Mouse (Mus musculus): ENCODE results near the gene Prdm11.

GRCm38 (mm10) chr2:93047036-93047435 lies 1.1 kb upstream of the Prdm11 start:
- no peak for TF ChIP-seq CTCF (IDR thresholded peaks at IDR 0.05; ENCODE audit: low read depth, low read length)
- TF ChIP-seq GATA1 (IDR thresholded peaks at IDR 0.05; ENCODE audit: borderline replicate concordance, low read length) = no peak
- TF ChIP-seq TAL1 (conservative IDR thresholded peaks at IDR 0.05; ENCODE audit: low read depth, low read length) = no peak
- TF ChIP-seq POLR2AphosphoS5 (IDR thresholded peaks at IDR 0.05; ENCODE audit: insufficient replicate concordance, low read depth, low read length) = no peak
- no peak for TF ChIP-seq GATA2 (IDR thresholded peaks at IDR 0.05; ENCODE audit: borderline replicate concordance, low read depth, low read length)

All from G1E (cell line).